Mouse (Mus musculus) heart, embryonic 14.5 days (tissue): ENCODE data around the gene Sptbn2. TPM values are rescaled to one million over a fixed set of nuclear protein-coding genes. Genes with fewer than 3 reads are reported as not detected.

Experiments used
- ATAC-seq: fragments of 200-750 bp; cut with Nextera tagmentation; 2 replicates; pipeline ENCODE4 v1.8.0; 2017; ENCODE audit warnings: low read depth, moderate TSS enrichment; ENCODE audit not compliant: insufficient number of reproducible peaks, insufficient read depth, low FRiP score
- H3K27ac ChIP-seq, 2 experiments: fragments of 200-500 bp in 1 of 2; fragments of 300-500 bp in 1 of 2; sonication (generic) in 1 of 2; replicated peaks in 1 of 2; 2 replicates each; pipeline ENCODE4 v1.5.1; 2012 to 2014; ENCODE audit warnings: low read depth in 2 of 2, low read length in 2 of 2, control low read depth in 1 of 2, mild to moderate bottlenecking in 1 of 2, mixed read lengths in 1 of 2; ENCODE audit not compliant: control insufficient read depth in 1 of 2, insufficient read depth in 1 of 2
- H3K27me3 ChIP-seq: fragments of 300-500 bp; sonication (generic); 2 replicates; pipeline ENCODE4 v1.6.1; 2014; ENCODE audit warnings: mild to moderate bottlenecking, low read length, control low read depth; ENCODE audit not compliant: control insufficient read depth, insufficient read depth
- H3K36me3 ChIP-seq: fragments of 300-500 bp; sonication (generic); 2 replicates; pipeline ENCODE4 v1.6.1; 2014; ENCODE audit warnings: mild to moderate bottlenecking, control low read depth, low read length, mixed read lengths; ENCODE audit not compliant: control insufficient read depth, insufficient read depth
- H3K4me1 ChIP-seq, 2 experiments: fragments of 200-500 bp in 1 of 2; fragments of 300-500 bp in 1 of 2; sonication (generic) in 1 of 2; 2 replicates each; pipeline ENCODE4 v1.6.1; 2012 to 2014; ENCODE audit warnings: low read length in 2 of 2, control low read depth in 1 of 2, mixed read lengths in 1 of 2; ENCODE audit not compliant: control insufficient read depth in 2 of 2, insufficient read depth in 2 of 2
- H3K4me2 ChIP-seq: fragments of 300-500 bp; sonication (generic); 2 replicates; pipeline ENCODE4 v1.6.1; 2014; ENCODE audit warnings: mild to moderate bottlenecking, low read length
- H3K4me3 ChIP-seq, 2 experiments: fragments of 200-500 bp in 1 of 2; fragments of 300-500 bp in 1 of 2; sonication (generic) in 1 of 2; 2 replicates each; pipeline ENCODE4 v1.5.1; 2012 to 2014; ENCODE audit warnings: low read length in 2 of 2, mild to moderate bottlenecking in 2 of 2, control low read depth in 1 of 2, low read depth in 1 of 2, moderate library complexity in 1 of 2; ENCODE audit not compliant: control insufficient read depth in 1 of 2, insufficient read depth in 1 of 2
- H3K9ac ChIP-seq: fragments of 300-500 bp; sonication (generic); 2 replicates; pipeline ENCODE4 v1.6.1; 2014; ENCODE audit warnings: mild to moderate bottlenecking, low read length
- H3K9me3 ChIP-seq: fragments of 300-500 bp; sonication (generic); 2 replicates; pipeline ENCODE4 v1.6.1; 2016; ENCODE audit warnings: low read length, control low read depth; ENCODE audit not compliant: control insufficient read depth
- WGBS: fragments of 180-500 bp; shearing (Covaris S2); extraction: QIAGEN DNeasy Blood & Tissue Kit; methylation state at CpG from one replicate; pipeline ENCODE4 v1.1.7; 2014; 5-methylcytosine and 5-hydroxymethylcytosine counted together
- polyA plus RNA-seq: library from polyadenylated mRNA; unstranded; fragments of >200 nt; fragmentation: Nextera tagmentation; extraction: Ambion mirVana; gene quantifications from 2 replicates; pipeline ENCODE4 v1.2.1, GENCODE M21; 2014

Gene Sptbn2
- 0.24 and 0.27 TPM in 2 replicates for polyA plus RNA-seq

GRCm38 (mm10) chr19:4711098-4711600 lies at the start of gene Sptbn2:
Gene Sptbn2 (plus strand): TSS chr19:4711167.
- Histone ChIP-seq H3K9ac (peak within 1 kb of the TSS; percentile 58), H3K27ac (no peak within 1 kb of the TSS), H3K9me3 (no peaks in the 10 kb centered on the region), H3K4me2 (peak within 1 kb of the TSS; percentile 96), H3K27me3 (peaks cover 77% of the 10 kb centered on the region), H3K36me3 (no peaks in the 10 kb centered on the region), H3K4me3 (peak within 1 kb of the TSS; percentile 49 to 54), H3K4me1 (peaks cover 5 to 7% of the 10 kb centered on the region in 2 experiments; a peak in 3 of 4 replicates)
- WGBS = 13% methylated on average over 13 of the region's 13 CpGs
- no peak for ATAC-seq

GRCm38 (mm10) chr19:4666815-4667214 lies 44.2 kb upstream of the Sptbn2 start:
- Histone ChIP-seq H3K4me3 (no peak overlapping the region), H3K27ac (no peak overlapping the region), H3K9me3 (no peaks in the 10 kb centered on the region), H3K36me3 (no peaks in the 10 kb centered on the region), H3K27me3 (no peaks in the 10 kb centered on the region), H3K4me2 (no peak overlapping the region), H3K4me1 (no peaks in the 10 kb centered on the region), H3K9ac (no peak overlapping the region)
- ATAC-seq = no peak

GRCm38 (mm10) chr19:4670776-4671175 lies 40.2 kb upstream of the Sptbn2 start:
- Histone ChIP-seq H3K4me3 (no peak overlapping the region), H3K4me2 (no peak overlapping the region), H3K36me3 (no peaks in the 10 kb centered on the region), H3K4me1 (no peaks in the 10 kb centered on the region), H3K27me3 (no peaks in the 10 kb centered on the region), H3K9ac (no peak overlapping the region), H3K27ac (no peak overlapping the region), H3K9me3 (no peaks in the 10 kb centered on the region)
- 59% methylated on average over 4 of the region's 4 CpGs for WGBS
- ATAC-seq = no peak

- Histone ChIP-seq H3K27ac (no peak overlapping the region), H3K27me3 (no peaks in the 10 kb centered on the region), H3K9me3 (no peaks in the 10 kb centered on the region), H3K4me3 (no peak overlapping the region), H3K4me1 (no peaks in the 10 kb centered on the region), H3K9ac (no peak overlapping the region), H3K4me2 (no peak overlapping the region), H3K36me3 (no peaks in the 10 kb centered on the region)
- ATAC-seq = no peak
- 57% methylated on average over 6 of the region's 6 CpGs for WGBS
These were observed 38.6 kb upstream of the Sptbn2 start for GRCm38 (mm10) chr19:4672401-4672800.

GRCm38 (mm10) chr19:4694346-4694745 lies 16.6 kb upstream of the Sptbn2 start:
- no peak overlapping the region for H3K27ac ChIP-seq
- no peaks in the 10 kb centered on the region for H3K36me3 ChIP-seq
- H3K27me3 ChIP-seq = peaks cover 43% of the 10 kb centered on the region
- H3K9me3 ChIP-seq = no peaks in the 10 kb centered on the region
- H3K9ac ChIP-seq = no peak overlapping the region
- H3K4me1 ChIP-seq = peaks cover 2 to 4% of the 10 kb centered on the region in 2 experiments; a peak in 2 of 4 replicates
- ATAC-seq = no peak
- 60% methylated on average over 3 of the region's 3 CpGs for WGBS
- H3K4me3 ChIP-seq = no peak overlapping the region
- H3K4me2 ChIP-seq = no peak overlapping the region

- no peaks in the 10 kb centered on the region for H3K9me3 ChIP-seq
- H3K9ac ChIP-seq = no peak overlapping the region
- H3K4me3 ChIP-seq = no peak overlapping the region
- H3K4me2 ChIP-seq = no peak overlapping the region
- no peak overlapping the region for H3K27ac ChIP-seq
- WGBS = 74% methylated on average over 3 of the region's 3 CpGs
- ATAC-seq = no peak
- H3K4me1 ChIP-seq = peaks cover 2 to 4% of the 10 kb centered on the region in 2 experiments; a peak in 2 of 4 replicates
- no peaks in the 10 kb centered on the region for H3K36me3 ChIP-seq
- H3K27me3 ChIP-seq = peaks cover 65% of the 10 kb centered on the region
These were observed 13.8 kb upstream of the Sptbn2 start for GRCm38 (mm10) chr19:4697121-4697520.

GRCm38 (mm10) chr19:4697721-4698120 lies 13.2 kb upstream of the Sptbn2 start:
- Histone ChIP-seq H3K27me3 (peaks cover 67% of the 10 kb centered on the region), H3K4me1 (peaks cover 2 to 4% of the 10 kb centered on the region in 2 experiments; a peak in 2 of 4 replicates)
- WGBS = 75% methylated on average over 9 of the region's 9 CpGs

GRCm38 (mm10) chr19:4698205-4698677 lies 12.7 kb upstream of the Sptbn2 start, which contains the start of gene Gm960:
Gene Gm960 (minus strand): TSS chr19:4698668.
- Histone ChIP-seq H3K4me1 (peaks cover 2 to 4% of the 10 kb centered on the region in 2 experiments; a peak in 2 of 4 replicates), H3K36me3 (no peaks in the 10 kb centered on the region), H3K4me3 (peak within 1 kb of the TSS; percentile 57 to 60), H3K27ac (no peak within 1 kb of the TSS), H3K9me3 (no peaks in the 10 kb centered on the region), H3K27me3 (peaks cover 63% of the 10 kb centered on the region), H3K9ac (peak within 1 kb of the TSS; percentile 64), H3K4me2 (peak within 1 kb of the TSS; percentile 88)
- no peak for ATAC-seq
- 2% methylated on average over 40 of the region's 40 CpGs for WGBS

More at GRCm38 (mm10) chr19:4697721-4698120, 13.2 kb upstream of the Sptbn2 start:
- Histone ChIP-seq H3K4me2 (peak overlapping the region; percentile 88), H3K36me3 (no peaks in the 10 kb centered on the region), H3K9me3 (no peaks in the 10 kb centered on the region), H3K9ac (peak overlapping the region; percentile 64; the same call in 1 of the 2 replicates), H3K27ac (no peak overlapping the region), H3K4me3 (peak overlapping the region in 1 of 2 experiments; percentile 60; a peak in 2 of 4 replicates)
- ATAC-seq = no peak
